Mouse (Mus musculus): ENCODE measurements at regions not wholly inside any gene's neighbourhood (a gene's known extent, or its start where the extent isn't known, plus 50 kb on each side); places are given as distances from the start of the nearest gene placed in this dataset.

- TF ChIP-seq CTCF (IDR thresholded peaks at IDR 0.05; ENCODE audit: borderline replicate concordance, control insufficient read depth, extremely low read depth, insufficient read depth, low read length, poor library complexity) (no peak), POLR2A (IDR thresholded peaks at IDR 0.05; ENCODE audit: control insufficient read depth, extremely low read depth, insufficient read depth, low read length, poor library complexity) (no peak)
Observed at GRCm38 (mm10) chr9:24920031-24920445, 145.9 kb upstream of the Tbx20 start.
